Mouse (Mus musculus) sigmoid colon, adult 10 weeks (tissue): ENCODE data around the gene Fxyd5. TPM values are rescaled to one million over a fixed set of nuclear protein-coding genes. Genes with fewer than 3 reads are reported as not detected.

Experiments used
- polyA plus RNA-seq: library from polyadenylated mRNA; stranded (reverse); fragments of 350-450 nt; fragmentation: Illumina TruSeq; extraction: RNeasy Lipid Tissue Mini Kit (QIAGEN cat#74804); gene quantifications from one replicate; pipeline ENCODE4 v1.2.3, GENCODE M21; 2014; ENCODE audit warnings: low read depth, low replicate concordance

The Fxyd5 gene
- 8.9 TPM for polyA plus RNA-seq

DNA sequence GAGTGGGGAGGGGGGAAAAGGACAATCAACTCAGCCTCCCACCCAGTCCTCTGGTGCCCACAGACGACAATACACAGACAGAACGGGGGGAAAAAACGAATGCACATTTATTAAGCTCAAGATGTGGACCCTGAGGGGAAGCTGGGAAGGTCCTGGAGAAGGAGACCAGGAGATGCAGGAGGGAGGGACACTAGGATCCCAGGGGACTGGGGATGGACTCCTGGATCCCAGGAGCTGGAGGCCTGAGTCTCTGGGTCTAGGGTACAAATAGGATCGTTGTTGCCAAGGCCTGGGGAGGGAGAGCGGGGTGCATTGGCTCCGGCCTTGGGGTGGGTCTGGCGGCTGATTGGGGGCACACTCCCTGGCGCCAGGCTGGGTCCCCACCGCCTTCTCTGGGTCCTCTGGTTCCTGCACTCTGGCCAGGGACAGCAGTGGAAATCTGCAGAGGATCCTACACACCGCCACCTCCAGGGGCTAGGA, at the start of gene Fxyd5:
Gene Fxyd5 (minus strand): TSS at position 51 of the 480 bp plus-strand sequence.

DNA sequence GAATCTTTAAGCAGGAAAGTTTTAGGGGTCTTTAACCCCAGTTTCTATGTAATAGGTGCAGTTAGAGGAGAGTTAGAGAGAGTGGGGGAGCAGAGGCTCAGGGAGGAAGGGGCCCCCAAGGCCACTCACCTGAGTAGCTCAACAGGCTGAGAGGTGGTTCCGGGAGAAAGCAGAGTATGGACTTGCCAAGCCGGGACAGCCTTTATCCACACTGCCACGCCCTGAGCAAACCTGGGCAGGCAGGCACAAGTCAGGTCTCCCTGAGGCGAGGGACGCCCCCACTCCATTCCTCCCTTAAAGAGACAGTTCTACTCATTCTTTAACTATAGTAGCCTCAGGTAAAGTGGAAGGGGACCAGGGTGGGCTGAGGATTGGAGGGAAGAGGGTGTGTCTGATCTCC, 34.2 kb upstream of the Fxyd5 start, which contains the start of gene Fxyd3:
Gene Fxyd3 (minus strand): TSS at position 213 of the 400 bp plus-strand sequence.

DNA sequence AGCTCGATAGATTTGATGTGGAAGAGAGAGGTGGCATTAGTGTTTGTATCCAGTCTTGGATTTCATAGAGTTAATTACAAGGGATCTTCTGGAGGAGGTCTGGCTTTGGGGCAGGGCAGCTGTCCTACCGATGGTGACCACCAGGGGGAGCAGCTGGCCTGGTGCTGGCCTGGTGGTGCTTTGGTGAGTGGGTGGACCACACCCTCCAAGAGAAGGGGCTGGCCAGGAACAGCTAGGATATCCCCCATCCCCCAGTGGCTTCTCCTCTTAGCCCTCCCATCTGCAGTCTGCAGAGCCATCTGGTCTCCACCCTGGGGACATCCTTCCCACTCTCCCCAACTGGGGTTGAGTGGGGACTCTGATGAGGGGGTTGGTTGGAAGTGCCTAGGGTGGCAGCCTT, 16.8 kb upstream of the Fxyd5 start, which contains the start of gene Lgi4:
Gene Lgi4 (plus strand): TSS at position 235 of the 400 bp plus-strand sequence.

DNA sequence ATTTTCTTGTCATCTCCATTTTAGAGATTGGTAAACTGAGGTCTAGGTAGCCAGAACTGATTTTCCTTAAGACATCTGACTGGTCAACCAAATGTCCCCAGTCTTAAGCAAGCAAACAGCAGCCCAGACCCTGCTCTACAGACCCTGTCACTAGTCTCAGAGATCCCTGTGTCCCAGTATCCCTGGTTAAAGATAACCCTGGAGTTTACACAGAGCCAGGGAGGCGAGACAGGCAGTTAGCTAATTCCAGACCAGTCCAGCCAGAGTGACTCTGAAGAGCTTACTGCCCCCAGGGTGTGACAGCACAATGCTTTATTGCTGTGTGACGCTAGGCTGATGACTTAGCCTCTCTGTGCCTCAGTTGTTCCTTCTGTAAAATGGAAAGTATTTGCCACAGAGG, 14.8 kb upstream of the Fxyd5 start, which contains the start of gene Fxyd1:
Gene Fxyd1 (minus strand): TSS at position 129 of the 400 bp plus-strand sequence.

DNA sequence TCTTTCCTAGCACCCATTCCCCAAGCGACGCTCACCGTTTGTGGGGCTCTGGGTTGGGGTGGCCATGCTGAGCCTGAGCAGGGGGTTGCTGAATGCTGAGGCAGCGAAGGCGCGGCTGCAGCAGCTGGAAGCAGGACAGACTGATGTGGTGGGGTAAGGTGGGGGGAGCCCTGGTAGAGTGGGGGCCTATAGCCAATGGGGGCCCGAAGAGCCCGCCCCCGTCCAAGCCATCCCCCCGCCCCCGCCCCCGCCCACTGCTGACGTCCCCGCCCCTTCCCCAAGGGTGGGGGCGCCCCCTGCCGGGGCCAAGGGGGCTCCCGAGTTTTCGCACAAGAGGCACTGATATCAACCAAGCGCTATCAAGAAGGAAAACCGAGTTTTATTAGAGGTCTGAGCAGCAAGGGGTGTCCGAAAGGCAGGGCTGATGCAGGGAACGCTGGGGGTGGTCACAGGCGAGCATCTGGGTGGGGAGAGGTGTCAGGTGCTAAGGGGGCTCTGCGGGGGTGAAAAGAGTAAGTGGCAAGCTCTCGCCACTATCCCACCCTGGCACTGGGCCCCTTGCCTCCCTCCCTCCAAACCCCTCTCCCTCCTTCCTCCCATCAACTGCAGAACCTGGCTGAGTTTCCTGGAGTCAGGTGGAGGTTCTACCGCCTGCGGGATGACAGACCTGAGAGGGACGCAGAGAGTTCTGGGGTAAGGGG, 9.2 kb upstream of the Fxyd5 start, which contains the start of gene Fxyd7:
Gene Fxyd7 (minus strand): TSS at position 147 of the 701 bp plus-strand sequence.

Other genes with a start within 250 kb of the Fxyd5 start
- gene Ffar2, start 218.7 kb downstream of the Fxyd5 start, polyA plus RNA-seq = 11.9 TPM
- not detected for gene Ffar3, start 186.3 kb downstream of the Fxyd5 start, polyA plus RNA-seq
- 0.91 TPM for gene Ffar1, start 180.9 kb downstream of the Fxyd5 start, polyA plus RNA-seq
- gene Cd22, start 162.1 kb downstream of the Fxyd5 start, polyA plus RNA-seq = 9.5 TPM
- not detected for gene Mag, start 127.6 kb downstream of the Fxyd5 start, polyA plus RNA-seq
- gene Hamp2, start 117.8 kb downstream of the Fxyd5 start, polyA plus RNA-seq = not detected
- gene Hamp, start 98.4 kb downstream of the Fxyd5 start, polyA plus RNA-seq = not detected
- gene Usf2, start 85.7 kb downstream of the Fxyd5 start, polyA plus RNA-seq = 38.3 TPM
- 6.1 TPM for gene Lsr, start 69.0 kb downstream of the Fxyd5 start, polyA plus RNA-seq
- gene Fam187b, start 68.7 kb downstream of the Fxyd5 start, polyA plus RNA-seq = 5.0 TPM
- not detected for gene Fxyd7, start 9.0 kb upstream of the Fxyd5 start, polyA plus RNA-seq
- 4.1 TPM for gene Fxyd1, start 14.7 kb upstream of the Fxyd5 start, polyA plus RNA-seq
- gene Lgi4, start 16.9 kb upstream of the Fxyd5 start, polyA plus RNA-seq = 1.1 TPM
- gene Fxyd3, start 34.2 kb upstream of the Fxyd5 start, polyA plus RNA-seq = 55.5 TPM
- gene Hpn, start 72.8 kb upstream of the Fxyd5 start, polyA plus RNA-seq = 0.76 TPM
- gene Scn1b, start 84.5 kb upstream of the Fxyd5 start, polyA plus RNA-seq = not detected
- gene Gramd1a, start 113.4 kb upstream of the Fxyd5 start, polyA plus RNA-seq = 7.0 TPM
- not detected for gene Scgb2b2, start 248.0 kb upstream of the Fxyd5 start, polyA plus RNA-seq
- not detected for gene Scgb1b2, start 249.3 kb upstream of the Fxyd5 start, polyA plus RNA-seq